Mouse (Mus musculus) right cerebral cortex, postnatal 4 days (tissue): ENCODE data around the gene Crabp2.

Source experiments
- DNase-seq: peaks from one replicate; pipeline ENCODE4 v3.0.0-alpha.2; 2022

The Crabp2 gene

GRCm38 (mm10) chr3:87986868-87987267, 38.4 kb downstream of the Crabp2 start:
- peak; percentile 100 for DNase-seq

GRCm38 (mm10) chr3:87987633-87988032, 39.2 kb downstream of the Crabp2 start:
- DNase-seq, result peak; percentile 58

- DNase-seq, result peak; percentile 55
Measured at GRCm38 (mm10) chr3:87988068-87988467, 39.6 kb downstream of the Crabp2 start.

GRCm38 (mm10) chr3:87989935-87990334, 41.5 kb downstream of the Crabp2 start:
- no peak for DNase-seq

- no peak for DNase-seq
Measured at GRCm38 (mm10) chr3:87993436-87993835, 45.0 kb downstream of the Crabp2 start.

- no peak for DNase-seq
Measured at GRCm38 (mm10) chr3:87995331-87995730, 46.9 kb downstream of the Crabp2 start.

- no peak for DNase-seq
Measured at GRCm38 (mm10) chr3:87996401-87996800, 47.9 kb downstream of the Crabp2 start.

GRCm38 (mm10) chr3:87996971-87997614, 48.6 kb downstream of the Crabp2 start:
- no peak for DNase-seq

- peak; percentile 65 for DNase-seq
Measured at GRCm38 (mm10) chr3:87998747-87999146, 50.3 kb downstream of the Crabp2 start.

- no peak for DNase-seq
Measured at GRCm38 (mm10) chr3:87999243-87999895, 50.9 kb downstream of the Crabp2 start.

- peak; percentile 62 for DNase-seq
Measured at GRCm38 (mm10) chr3:88000181-88000580, 51.7 kb downstream of the Crabp2 start, which contains the start of gene Bcan. Gene Bcan (minus strand): TSS chr3:88000230.

GRCm38 (mm10) chr3:88000816-88001595, 52.5 kb downstream of the Crabp2 start:
- DNase-seq, result no peak

GRCm38 (mm10) chr3:88002291-88002976, 54.0 kb downstream of the Crabp2 start:
- no peak for DNase-seq
